14 mouse cellular contexts compared by ENCODE assay signal in the genomic region with DNA sequence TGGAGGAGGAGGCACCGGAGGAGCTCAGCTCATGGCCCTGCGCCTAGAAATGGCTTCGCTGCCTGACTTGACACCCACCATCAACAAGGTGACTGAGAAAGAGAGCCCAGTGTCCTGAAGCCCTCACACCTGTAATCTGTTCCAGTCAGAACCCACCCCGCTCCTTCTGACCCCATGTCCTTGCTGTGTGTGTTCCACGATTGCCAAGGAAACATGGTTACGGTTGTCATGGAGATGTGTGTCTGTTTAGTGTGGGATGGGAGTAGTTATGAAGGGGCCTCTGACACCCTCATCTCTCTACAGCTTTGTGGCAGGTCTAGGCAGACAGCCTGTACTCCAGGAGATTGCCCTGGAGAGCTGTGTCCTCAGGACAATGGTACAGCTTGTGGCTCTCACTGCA. TPM values are rescaled to one million over a fixed set of nuclear protein-coding genes. Genes with fewer than 3 reads are reported as not detected.
DNase-seq lines count a peak whose midpoint lies in the region; ATAC-seq and TF ChIP-seq lines count a peak whose summit lies in the region.
"Had no signal": no experiment of that assay in that cellular context is flagged by ENCODE, and none has a peak within 500 bp of the region (broad histone marks: within the 10 kb centered on the region; RNA-seq: fewer than 3 reads in every experiment).

No protein-coding gene starts in this region.

- H3K36me3 ChIP-seq in heart, embryonic 14.5 days (ENCODE audit: control insufficient read depth, insufficient read depth, low read length) = no peaks in the 10 kb centered on the region
- no peaks in the 10 kb centered on the region for H3K36me3 ChIP-seq in testis, adult 2 months (ENCODE audit: control insufficient read depth, insufficient read depth, low read length)
- H3K36me3 ChIP-seq: embryonic facial prominence, embryonic 12.5 days; hindbrain, embryonic 15.5 days had no signal

- H3K4me2 ChIP-seq in heart, embryonic 14.5 days (ENCODE audit: low read length) = no peak overlapping the region
- H3K4me2 ChIP-seq: embryonic facial prominence, embryonic 12.5 days; hindbrain, embryonic 15.5 days had no signal

- H3K4me3 ChIP-seq in heart, embryonic 14.5 days (ENCODE audit: control insufficient read depth in 1 of 2, insufficient read depth in 1 of 2, low read depth in 1 of 2, low read length in 2 of 2) = no peak overlapping the region
- H3K4me3 ChIP-seq in testis, adult 2 months (ENCODE audit: control insufficient read depth, low read depth, low read length) = peak overlapping the region; percentile 78
- H3K4me3 ChIP-seq: embryonic facial prominence, embryonic 12.5 days; hindbrain, embryonic 15.5 days had no signal

- H3K4me1 ChIP-seq in heart, embryonic 14.5 days (ENCODE audit: control insufficient read depth in 2 of 2, insufficient read depth in 2 of 2, low read length in 2 of 2) = peaks cover 61 to 83% of the 10 kb centered on the region in 2 experiments
- peaks cover 2% of the 10 kb centered on the region; the same call in 1 of the 2 replicates for H3K4me1 ChIP-seq in testis, adult 2 months (ENCODE audit: control insufficient read depth, insufficient read depth, low read length)
- H3K4me1 ChIP-seq: embryonic facial prominence, embryonic 12.5 days had no signal

- ATAC-seq in heart, embryonic 14.5 days (ENCODE audit: insufficient number of reproducible peaks, insufficient read depth, low FRiP score, low read depth) = peak; percentile 13; the same call in 1 of the 2 replicates
- ATAC-seq in monocyte, adult 5-6 weeks (replicated peaks; ENCODE audit: insufficient number of reproducible peaks, low FRiP score, low TSS enrichment, poor library complexity, severe bottlenecking) = no peak

- intact Hi-C loops in heart, postnatal 14 days (cut with DNase I) = no loop called here

- H3K9ac ChIP-seq in heart, embryonic 14.5 days (ENCODE audit: low read length) = no peak overlapping the region
- H3K9ac ChIP-seq: embryonic facial prominence, embryonic 12.5 days; hindbrain, embryonic 15.5 days had no signal

- DNase-seq in heart, postnatal 14 days = no peak
- DNase-seq in testis, postnatal 14 days (ENCODE audit: low spot score) = no peak
- peak; percentile 36 for DNase-seq in heart, postnatal 4 days
- no peak for DNase-seq in urinary bladder, postnatal 14 days (ENCODE audit: low spot score)
- DNase-seq: adrenal gland, postnatal 36 days; cerebellum, adult 8-10 months; lung, postnatal 36 days had no signal

- 62% methylated on average over 6 of the region's 6 CpGs for WGBS in heart, embryonic 14.5 days

- H3K27ac ChIP-seq in heart, embryonic 14.5 days (replicated peaks in 1 of 2; ENCODE audit: control insufficient read depth in 1 of 2, insufficient read depth in 1 of 2, low read depth in 2 of 2, low read length in 2 of 2) = 0 out of 4 replicates have a peak overlapping the region, but pooled peaks of 1 of the 2 experiments have one; percentile 60
- no peak overlapping the region for H3K27ac ChIP-seq in testis, adult 2 months (ENCODE audit: control insufficient read depth, insufficient read depth, low read depth, low read length)
- H3K27ac ChIP-seq: embryonic facial prominence, embryonic 12.5 days; hindbrain, embryonic 15.5 days; kidney, postnatal 0 days had no signal

- no peak for TF ChIP-seq CTCF in testis, adult 2 months (IDR thresholded peaks at IDR 0.05; ENCODE audit: control insufficient read depth, insufficient read depth, insufficient replicate concordance, low read depth, low read length)

- H3K27me3 ChIP-seq in heart, embryonic 14.5 days (ENCODE audit: control insufficient read depth, insufficient read depth, low read length) = peaks cover 2% of the 10 kb centered on the region; the same call in 1 of the 2 replicates
- H3K27me3 ChIP-seq in testis, adult 2 months (ENCODE audit: control insufficient read depth, insufficient read depth, low read length) = no peaks in the 10 kb centered on the region
- H3K27me3 ChIP-seq: hindbrain, embryonic 15.5 days had no signal

- H3K9me3 ChIP-seq in heart, embryonic 14.5 days (ENCODE audit: control insufficient read depth, low read length) = no peaks in the 10 kb centered on the region
- H3K9me3 ChIP-seq: embryonic facial prominence, embryonic 12.5 days; hindbrain, embryonic 15.5 days had no signal

- no peak; the same call in 1 of the 2 replicates for TF ChIP-seq POLR2A in testis, adult 2 months (IDR thresholded peaks at IDR 0.05; ENCODE audit: control insufficient read depth, low read depth, low read length)

RNA-seq across cellular contexts. Expression of gene Camk1g, which starts 35.6 kb away (rescaled TPM):
- 9.4 and 9.9 TPM in 2 replicates for polyA plus RNA-seq in heart, embryonic 14.5 days (2014; fragmentation: Nextera tagmentation; extraction: Ambion mirVana)
- total RNA-seq in heart, postnatal 14 days (2021) = under 1 TPM; 0.72 to 0.83 TPM
- polyA plus RNA-seq in testis, adult 2 months (2012; rRNA removed) = 5.4 and 6.5 TPM in 2 replicates
- 1 to 10 TPM; 3.9 to 4.1 TPM for total RNA-seq in heart, postnatal 4 days (2021)
- not detected in 3 replicates for total RNA-seq in monocyte, adult 5-6 weeks (2017)
- total RNA-seq: liver, adult 2 months had no signal
- polyA plus RNA-seq: liver, adult 2 months had no signal
